Mouse (Mus musculus) effector memory CD4-positive, alpha-beta T cell, adult 7 months (primary cell): ENCODE measurements around the gene Asb10. TPM values are rescaled to one million over a fixed set of nuclear protein-coding genes. Genes with fewer than 3 reads are reported as not detected.

Experiments used
- polyA plus RNA-seq: library from polyadenylated mRNA; unstranded; fragments of 100-300 nt; shearing (Covaris generic); gene quantifications from one replicate; pipeline ENCODE4 v1.2.1, GENCODE M21; 2017

Asb10 gene
- polyA plus RNA-seq = not detected

DNA sequence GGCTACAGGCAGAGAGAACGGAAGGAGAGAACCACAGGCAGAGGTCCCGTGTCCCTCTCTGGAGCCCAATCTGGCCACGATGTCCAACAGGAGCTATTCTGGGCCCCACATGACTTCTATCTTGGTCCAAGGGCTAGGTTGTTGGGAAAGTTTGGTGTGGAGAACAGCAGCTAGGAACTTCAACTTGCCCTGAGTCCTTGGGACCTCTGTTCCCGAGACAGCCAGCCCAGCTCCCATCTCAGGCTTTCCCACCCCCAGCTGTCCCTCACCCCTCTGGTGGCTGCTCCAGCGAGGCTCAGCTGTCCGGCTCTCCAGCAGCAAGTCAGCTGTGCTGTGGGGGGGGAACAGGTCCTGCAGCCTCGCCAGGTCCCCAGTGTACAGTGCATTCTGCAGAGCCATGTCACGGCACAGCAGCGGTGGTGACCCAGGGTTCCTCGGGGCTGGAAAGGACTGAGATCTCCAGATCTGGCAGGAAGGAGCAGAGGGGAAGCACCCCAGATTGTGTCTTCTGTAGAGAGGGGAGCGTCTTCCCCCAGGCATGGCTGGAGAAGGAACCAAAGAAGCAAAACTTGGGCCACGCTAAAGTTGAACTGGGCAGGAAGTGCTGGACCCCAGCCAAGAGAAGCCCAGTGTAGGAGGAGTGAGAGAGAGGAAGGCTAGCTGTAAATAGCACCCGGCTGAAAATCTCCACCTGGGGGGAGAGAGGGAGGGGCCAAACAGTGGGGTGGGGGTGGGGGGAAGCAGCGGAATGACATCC, at the start of gene Asb10:
Gene Asb10 (minus strand): TSS at position 592 of the 757 bp plus-strand sequence.

DNA sequence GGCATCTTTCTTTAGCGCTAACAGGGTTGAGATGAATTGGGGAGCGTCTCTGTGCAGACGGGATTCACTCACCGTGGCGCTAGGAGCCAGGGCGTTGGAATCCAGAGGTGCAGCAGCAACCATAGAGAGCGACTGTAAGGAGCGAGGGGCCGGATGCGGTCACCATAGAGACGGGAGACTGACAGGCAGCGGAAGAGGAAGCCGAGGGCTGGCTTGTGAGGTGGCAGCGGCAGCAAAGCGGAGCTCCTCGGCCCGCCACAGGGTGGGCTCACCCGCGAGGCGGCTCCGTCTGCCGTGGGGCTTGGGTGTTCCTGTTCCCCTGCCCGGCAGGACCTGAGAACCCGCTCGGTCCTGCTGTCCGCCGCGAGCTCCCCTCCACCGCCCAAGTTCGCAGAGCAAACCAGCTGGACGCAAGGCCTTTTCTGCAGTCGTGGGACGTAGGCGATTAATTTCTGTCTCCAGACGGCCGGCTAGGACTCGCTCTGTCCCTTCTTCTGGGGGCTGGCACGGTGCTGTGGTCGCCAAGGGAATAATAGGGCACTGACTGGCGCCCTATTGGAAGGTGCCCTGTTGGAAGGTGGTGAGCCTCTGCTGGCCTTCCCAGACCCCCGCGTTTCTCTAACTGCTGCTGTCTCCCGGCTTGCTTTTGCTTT, 45.9 kb upstream of the Asb10 start, which contains the start of gene Chpf2:
Gene Chpf2 (plus strand): TSS at position 195 of the 653 bp plus-strand sequence.

DNA sequence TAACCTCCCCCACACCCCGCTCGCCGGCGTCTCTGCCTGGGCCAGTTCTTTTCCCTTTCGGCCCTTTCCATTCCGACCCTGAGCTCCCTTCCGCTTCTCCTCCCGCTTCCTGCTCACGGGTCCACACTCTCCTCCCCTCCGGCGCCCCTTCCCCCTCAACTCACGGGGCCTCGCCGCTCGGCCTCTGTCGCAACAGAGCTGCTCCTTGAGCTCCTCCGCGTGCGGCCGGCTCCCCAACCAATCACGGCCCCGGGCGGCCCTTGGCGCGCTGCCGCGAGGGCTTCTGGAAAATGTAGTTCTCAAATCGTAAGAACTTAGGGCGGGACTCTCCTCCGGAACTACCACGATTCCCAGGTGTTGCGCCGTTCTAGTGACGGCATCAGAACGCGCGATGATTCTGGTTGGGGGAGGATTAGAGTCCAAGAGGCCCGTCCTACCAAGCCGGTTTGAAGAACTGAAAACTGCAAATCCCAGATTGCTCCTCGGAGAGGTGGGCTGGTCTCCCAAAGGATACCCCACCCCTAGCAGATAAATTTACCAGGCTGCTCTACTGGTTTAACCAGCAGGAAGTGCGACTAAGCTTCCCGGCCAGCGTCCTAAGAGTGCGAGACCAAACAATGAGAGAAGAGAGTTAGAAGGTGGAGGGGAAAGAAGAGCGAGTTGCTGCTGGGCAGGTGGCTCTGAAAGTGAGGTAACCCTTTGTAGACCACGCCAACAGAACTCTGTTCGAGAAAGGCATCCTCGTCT, 36.6 kb upstream of the Asb10 start, which contains the start of gene Abcf2:
Gene Abcf2 (minus strand): TSS at position 285 of the 747 bp plus-strand sequence.

DNA sequence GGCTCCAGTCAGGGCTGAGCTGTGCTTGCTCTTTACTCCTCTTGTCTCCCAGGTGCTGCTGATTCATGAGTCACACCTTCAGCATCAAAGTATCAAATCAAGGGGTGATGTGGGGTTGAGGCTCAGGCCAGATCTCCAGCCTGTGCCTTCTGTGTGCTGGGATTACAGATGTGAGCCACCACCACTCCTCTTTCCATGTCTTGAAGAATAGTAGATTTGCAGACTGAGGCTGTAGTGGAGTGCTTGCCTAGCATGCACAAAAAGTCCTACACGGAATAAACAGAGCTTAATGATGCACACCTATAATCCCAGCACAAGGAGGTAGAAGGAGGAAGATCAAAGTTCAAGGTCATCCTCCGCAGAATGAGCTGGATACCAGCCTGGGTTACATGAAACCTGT, 15.9 kb upstream of the Asb10 start, which contains the start of gene 4931409K22Rik:
Gene 4931409K22Rik (minus strand): TSS at position 101 of the 400 bp plus-strand sequence.

DNA sequence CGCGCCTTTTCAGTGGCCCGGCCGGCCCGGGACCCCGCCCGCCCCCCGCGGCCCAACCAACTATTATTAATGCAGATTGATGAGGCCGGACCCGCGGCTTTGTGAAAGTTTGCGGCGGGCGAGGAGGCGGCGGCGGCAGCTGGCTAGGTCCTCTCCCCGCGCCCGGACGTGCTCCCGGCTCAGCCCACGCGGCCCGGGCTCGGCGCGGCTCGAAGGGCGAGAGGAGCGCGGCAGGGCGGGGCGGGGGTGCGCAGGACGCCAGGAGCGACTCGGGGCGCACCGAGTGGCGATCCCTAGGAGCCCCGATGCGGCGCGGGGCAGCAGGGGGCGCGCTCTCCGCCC, 13.9 kb downstream of the Asb10 start, which contains the start of gene Gbx1:
Gene Gbx1 (minus strand): TSS at position 314 of the 342 bp plus-strand sequence.

Other genes with a start within 250 kb of the Asb10 start
- not detected for gene Kcnh2, start 189.4 kb downstream of the Asb10 start, polyA plus RNA-seq
- gene Nos3, start 176.2 kb downstream of the Asb10 start, polyA plus RNA-seq = 0.12 TPM
- gene Atg9b, start 148.8 kb downstream of the Asb10 start, polyA plus RNA-seq = not detected
- gene Abcb8, start 147.3 kb downstream of the Asb10 start, polyA plus RNA-seq = 11.6 TPM
- gene Asic3, start 127.6 kb downstream of the Asb10 start, polyA plus RNA-seq = not detected
- 55.1 TPM for gene Cdk5, start 117.4 kb downstream of the Asb10 start, polyA plus RNA-seq
- 28.7 TPM for gene Slc4a2, start 117.1 kb downstream of the Asb10 start, polyA plus RNA-seq
- 92.8 TPM for gene Fastk, start 95.7 kb downstream of the Asb10 start, polyA plus RNA-seq
- gene Tmub1, start 93.1 kb downstream of the Asb10 start, polyA plus RNA-seq = 53.9 TPM
- gene Agap3, start 88.8 kb downstream of the Asb10 start, polyA plus RNA-seq = 85.3 TPM
- gene Gbx1, start 13.8 kb downstream of the Asb10 start, polyA plus RNA-seq = not detected
- not detected for gene 4931409K22Rik, start 15.8 kb upstream of the Asb10 start, polyA plus RNA-seq
- gene Abcf2, start 36.5 kb upstream of the Asb10 start, polyA plus RNA-seq = 58.7 TPM
- gene Chpf2, start 45.8 kb upstream of the Asb10 start, polyA plus RNA-seq = 24.2 TPM
- 0.83 TPM for gene Smarcd3, start 83.4 kb upstream of the Asb10 start, polyA plus RNA-seq
- 103 TPM for gene Nub1, start 144.6 kb upstream of the Asb10 start, polyA plus RNA-seq
- not detected for gene Wdr86, start 189.7 kb upstream of the Asb10 start, polyA plus RNA-seq
- gene Crygn, start 217.0 kb upstream of the Asb10 start, polyA plus RNA-seq = not detected